Mouse (Mus musculus) liver, embryonic 15.5 days (tissue): ENCODE results near the gene Add3. TPM values are rescaled to one million over a fixed set of nuclear protein-coding genes. Genes with fewer than 3 reads are reported as not detected.

ENCODE experiments used
- ATAC-seq: fragments of 200-750 bp; cut with Nextera tagmentation; 2 replicates; pipeline ENCODE4 v1.8.0; 2017; ENCODE audit warnings: moderate number of reproducible peaks, mild to moderate bottlenecking, moderate library complexity; ENCODE audit not compliant: insufficient read depth
- H3K27ac ChIP-seq: fragments of 300-500 bp; sonication (generic); replicated peaks from 2 replicates; pipeline ENCODE4 v1.5.1; 2015; ENCODE audit warnings: mild to moderate bottlenecking, inconsistent platforms
- H3K27me3 ChIP-seq: fragments of 300-500 bp; sonication (generic); 2 replicates; pipeline ENCODE4 v1.6.1; 2015; ENCODE audit warnings: mild to moderate bottlenecking, inconsistent platforms
- H3K36me3 ChIP-seq: fragments of 300-500 bp; sonication (generic); replicated peaks from 2 replicates; pipeline ENCODE4 v1.6.1; 2015; ENCODE audit warnings: moderate library complexity, mild to moderate bottlenecking, inconsistent platforms
- H3K4me1 ChIP-seq: fragments of 300-500 bp; sonication (generic); replicated peaks from 2 replicates; pipeline ENCODE4 v1.6.1; 2015; ENCODE audit warnings: inconsistent platforms
- H3K4me2 ChIP-seq: fragments of 300-500 bp; sonication (generic); 2 replicates; pipeline ENCODE4 v1.6.1; 2015; ENCODE audit warnings: moderate library complexity, mild to moderate bottlenecking, inconsistent platforms
- H3K4me3 ChIP-seq: fragments of 300-500 bp; sonication (generic); replicated peaks from 2 replicates; pipeline ENCODE4 v1.5.1; 2015; ENCODE audit warnings: mild to moderate bottlenecking, inconsistent platforms
- H3K9ac ChIP-seq: fragments of 300-500 bp; sonication (generic); 2 replicates; pipeline ENCODE4 v1.6.1; 2015; ENCODE audit warnings: moderate library complexity, mild to moderate bottlenecking, inconsistent platforms
- H3K9me3 ChIP-seq: fragments of 300-500 bp; sonication (generic); replicated peaks from 2 replicates; pipeline ENCODE4 v1.6.1; 2016; ENCODE audit warnings: inconsistent platforms
- WGBS: fragments of 180-500 bp; shearing (Covaris S2); methylation state at CpG from one replicate; pipeline ENCODE4 v1.1.7; 2015; ENCODE audit warnings: mixed read lengths; ENCODE audit not compliant: insufficient replicate concordance; 5-methylcytosine and 5-hydroxymethylcytosine counted together
- polyA plus RNA-seq: library from polyadenylated mRNA; unstranded; fragments of >200 nt; fragmentation: Nextera tagmentation; extraction: Ambion mirVana; gene quantifications from 2 replicates; pipeline ENCODE4 v1.2.1, GENCODE M21; 2015

Add3 gene
- polyA plus RNA-seq, 1 experiment from 2014 or later: 26.2 TPM

DNA sequence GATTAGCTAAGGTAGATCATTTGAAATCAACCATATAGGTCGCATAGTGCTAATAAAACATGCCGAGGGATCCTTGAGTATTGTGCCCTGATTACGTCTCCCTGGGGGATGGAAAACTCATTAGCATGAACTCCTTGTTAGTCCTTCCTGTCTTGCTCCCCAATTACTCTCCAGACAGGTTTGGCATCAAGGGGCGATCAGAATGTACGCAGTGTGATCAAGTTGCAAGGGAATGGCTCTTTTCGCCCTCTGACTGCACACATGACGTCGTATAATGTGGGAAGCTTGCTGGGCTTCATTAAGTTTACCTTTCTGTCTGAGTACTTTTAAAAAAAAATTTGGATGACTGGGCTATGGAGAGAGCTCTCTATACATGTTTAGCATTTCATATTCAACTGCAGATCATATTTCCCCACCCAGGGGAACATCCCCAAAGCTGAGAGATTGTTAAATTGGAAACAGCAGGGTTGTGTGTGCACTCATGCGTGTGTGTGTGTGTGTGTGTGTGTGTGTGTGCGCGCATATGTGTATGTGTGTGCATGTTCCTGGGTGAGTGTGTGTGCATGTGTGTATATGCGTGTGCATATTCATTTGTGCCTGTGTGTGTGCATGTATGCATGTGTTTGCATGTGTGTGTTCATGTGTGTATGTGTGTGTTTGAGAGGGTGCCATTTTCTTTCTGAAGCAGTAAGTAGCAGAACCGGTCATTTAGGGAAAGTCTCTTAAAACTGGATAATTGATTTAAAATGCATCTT is 3.7 kb upstream of the Add3 start:
- WGBS: 77% methylated on average over 13 of the region's 13 CpGs
- H3K4me2 ChIP-seq: no peak overlapping the region
- no peaks in the 10 kb centered on the region for H3K9me3 ChIP-seq
- no peak overlapping the region for H3K4me3 ChIP-seq
- H3K9ac ChIP-seq: no peak overlapping the region
- no peaks in the 10 kb centered on the region for H3K36me3 ChIP-seq
- H3K27ac ChIP-seq: no peak overlapping the region
- peaks cover 19% of the 10 kb centered on the region for H3K27me3 ChIP-seq
- ATAC-seq: no peak
- peaks cover 12% of the 10 kb centered on the region for H3K4me1 ChIP-seq

DNA sequence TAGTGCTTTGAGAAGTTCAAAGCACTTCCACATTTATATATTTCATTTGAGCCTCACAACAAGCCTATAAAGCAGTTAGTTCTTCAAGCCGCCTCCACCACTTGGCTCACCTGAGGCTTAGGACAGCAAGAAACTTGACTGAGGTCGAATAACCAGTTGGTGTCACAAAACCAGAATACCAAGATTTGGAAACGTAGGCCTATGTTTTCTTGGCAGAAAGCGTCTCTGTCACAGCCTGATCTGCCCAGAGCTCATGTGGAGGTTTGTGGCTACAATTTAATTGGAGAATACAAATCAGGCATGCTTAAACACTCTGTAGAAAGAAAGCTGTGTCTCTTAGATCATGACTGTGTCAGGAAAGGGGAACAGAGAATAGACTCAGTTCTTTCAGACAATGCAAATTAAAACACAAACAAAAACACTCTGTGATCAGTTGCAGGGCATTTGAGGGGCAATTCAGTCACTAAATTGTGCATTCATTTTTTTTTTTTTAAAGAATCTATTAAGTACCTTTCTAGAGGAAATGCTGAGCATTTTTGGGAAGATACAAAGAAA is 3.0 kb upstream of the Add3 start:
- Histone ChIP-seq H3K9me3 (no peaks in the 10 kb centered on the region), H3K9ac (no peak overlapping the region), H3K36me3 (no peaks in the 10 kb centered on the region), H3K27ac (no peak overlapping the region), H3K4me3 (no peak overlapping the region), H3K4me2 (no peak overlapping the region), H3K27me3 (peaks cover 24% of the 10 kb centered on the region), H3K4me1 (peaks cover 19% of the 10 kb centered on the region)
- no peak for ATAC-seq
- 64% methylated on average over 4 of the region's 4 CpGs for WGBS

- no peaks in the 10 kb centered on the region for H3K36me3 ChIP-seq
- peaks cover 47% of the 10 kb centered on the region for H3K4me1 ChIP-seq
- WGBS: 3% methylated on average over 6 of the region's 6 CpGs
- H3K27me3 ChIP-seq: peaks cover 25% of the 10 kb centered on the region
- peak overlapping the region; percentile 51 for H3K9ac ChIP-seq
- H3K4me3 ChIP-seq: peak overlapping the region; percentile 88
- no peak for ATAC-seq
- H3K4me2 ChIP-seq: peak overlapping the region; percentile 100
- H3K27ac ChIP-seq: peak overlapping the region; percentile 67
- H3K9me3 ChIP-seq: no peaks in the 10 kb centered on the region
Measured at GRCm38 (mm10) chr19:53140804-53141250, 584 bp downstream of the Add3 start.

GRCm38 (mm10) chr19:53141251-53142072 is 1.2 kb downstream of the Add3 start:
- no peak for ATAC-seq
- Histone ChIP-seq H3K4me1 (peaks cover 52% of the 10 kb centered on the region), H3K27me3 (peaks cover 25% of the 10 kb centered on the region), H3K4me3 (peak overlapping the region; percentile 88), H3K36me3 (no peaks in the 10 kb centered on the region), H3K9me3 (no peaks in the 10 kb centered on the region), H3K9ac (peak overlapping the region; percentile 51), H3K4me2 (peak overlapping the region; percentile 100), H3K27ac (peak overlapping the region; percentile 67)
- WGBS: 1% methylated on average over 23 of the region's 23 CpGs

GRCm38 (mm10) chr19:53142190-53143107 is 2.2 kb downstream of the Add3 start:
- no peaks in the 10 kb centered on the region for H3K36me3 ChIP-seq
- H3K27ac ChIP-seq: peak overlapping the region; percentile 67
- WGBS: under 1% methylated on average over 83 of the region's 84 CpGs
- peak overlapping the region; percentile 85 for H3K9ac ChIP-seq
- H3K4me1 ChIP-seq: peaks cover 56% of the 10 kb centered on the region
- H3K4me3 ChIP-seq: peak overlapping the region; percentile 88
- H3K27me3 ChIP-seq: peaks cover 25% of the 10 kb centered on the region
- peak overlapping the region; percentile 100 for H3K4me2 ChIP-seq
- peak; percentile 94 for ATAC-seq
- H3K9me3 ChIP-seq: no peaks in the 10 kb centered on the region

- no peaks in the 10 kb centered on the region for H3K9me3 ChIP-seq
- H3K36me3 ChIP-seq: no peaks in the 10 kb centered on the region
- WGBS: 1% methylated on average over 48 of the region's 48 CpGs
- peaks cover 56% of the 10 kb centered on the region for H3K4me1 ChIP-seq
- ATAC-seq: peak; percentile 2; the same call in 1 of the 2 replicates
- peak overlapping the region; percentile 60 for H3K27ac ChIP-seq
- peak overlapping the region; percentile 88 for H3K4me3 ChIP-seq
- H3K9ac ChIP-seq: peak overlapping the region; percentile 85
- H3K4me2 ChIP-seq: peak overlapping the region; percentile 100
- peaks cover 24% of the 10 kb centered on the region for H3K27me3 ChIP-seq
Measured at GRCm38 (mm10) chr19:53143108-53143971, 3.1 kb downstream of the Add3 start.

DNA sequence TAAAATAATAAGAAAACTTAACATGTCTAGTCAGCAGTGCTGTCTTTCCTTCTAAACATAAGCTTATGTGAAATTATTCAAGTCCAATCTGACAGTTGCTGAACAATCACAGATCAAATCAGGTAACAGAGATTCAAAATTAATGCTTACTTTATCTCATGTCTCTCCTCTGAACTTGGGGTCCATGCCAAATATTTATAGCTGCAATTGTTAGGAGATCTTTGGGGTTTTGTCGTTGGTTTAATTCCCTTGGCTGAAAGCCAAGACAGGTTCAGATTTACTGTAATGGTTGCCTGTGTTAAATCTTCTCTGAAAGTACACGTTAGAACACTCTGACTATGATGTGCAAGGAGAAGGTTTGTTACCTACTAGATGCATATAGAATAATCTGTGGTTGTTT is 4.8 kb downstream of the Add3 start:
- peaks cover 56% of the 10 kb centered on the region for H3K4me1 ChIP-seq
- H3K9me3 ChIP-seq: no peaks in the 10 kb centered on the region
- ATAC-seq: no peak
- no peak overlapping the region for H3K27ac ChIP-seq
- no peak overlapping the region for H3K9ac ChIP-seq
- H3K4me2 ChIP-seq: no peak overlapping the region
- H3K27me3 ChIP-seq: peaks cover 17% of the 10 kb centered on the region
- H3K36me3 ChIP-seq: no peaks in the 10 kb centered on the region
- 37% methylated on average over 2 of the region's 2 CpGs for WGBS
- H3K4me3 ChIP-seq: no peak overlapping the region

GRCm38 (mm10) chr19:53149381-53149780 is 9.1 kb downstream of the Add3 start:
- no peak overlapping the region for H3K4me2 ChIP-seq
- no peak overlapping the region for H3K27ac ChIP-seq
- 46% methylated on average over 3 of the region's 3 CpGs for WGBS
- peaks cover 31% of the 10 kb centered on the region for H3K4me1 ChIP-seq
- H3K27me3 ChIP-seq: no peaks in the 10 kb centered on the region
- H3K9me3 ChIP-seq: no peaks in the 10 kb centered on the region
- H3K4me3 ChIP-seq: no peak overlapping the region
- no peak for ATAC-seq
- no peaks in the 10 kb centered on the region for H3K36me3 ChIP-seq
- H3K9ac ChIP-seq: no peak overlapping the region

GRCm38 (mm10) chr19:53152451-53152850 is 12.2 kb downstream of the Add3 start:
- H3K36me3 ChIP-seq: no peaks in the 10 kb centered on the region
- peaks cover 29% of the 10 kb centered on the region for H3K4me1 ChIP-seq
- ATAC-seq: no peak
- no peaks in the 10 kb centered on the region for H3K27me3 ChIP-seq
- H3K4me2 ChIP-seq: no peak overlapping the region
- 68% methylated on average over 4 of the region's 4 CpGs for WGBS
- H3K9me3 ChIP-seq: no peaks in the 10 kb centered on the region
- H3K9ac ChIP-seq: no peak overlapping the region
- H3K27ac ChIP-seq: no peak overlapping the region
- no peak overlapping the region for H3K4me3 ChIP-seq

DNA sequence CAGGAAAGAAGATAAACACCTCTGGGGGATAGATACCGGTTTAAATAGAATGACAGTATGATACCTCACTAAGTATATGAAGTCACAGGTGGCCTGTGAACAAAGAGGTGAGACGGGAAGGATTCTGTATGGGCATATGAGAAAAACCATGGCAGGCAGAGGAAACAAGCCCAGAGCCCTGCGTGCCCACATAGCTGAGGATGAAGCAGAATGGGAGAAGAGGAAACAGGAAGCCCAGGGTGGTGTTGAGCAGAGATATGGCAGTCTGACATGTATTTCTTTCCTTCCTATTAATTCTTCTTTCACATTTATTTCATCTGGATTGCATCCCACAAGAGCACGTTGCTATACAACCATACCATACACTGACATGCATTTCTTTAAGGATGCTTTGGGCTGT is 12.9 kb downstream of the Add3 start:
- H3K27me3 ChIP-seq: no peaks in the 10 kb centered on the region
- H3K4me3 ChIP-seq: no peak overlapping the region
- no peak overlapping the region for H3K27ac ChIP-seq
- no peak for ATAC-seq
- no peaks in the 10 kb centered on the region for H3K9me3 ChIP-seq
- no peaks in the 10 kb centered on the region for H3K36me3 ChIP-seq
- H3K9ac ChIP-seq: no peak overlapping the region
- H3K4me1 ChIP-seq: peaks cover 29% of the 10 kb centered on the region
- no peak overlapping the region for H3K4me2 ChIP-seq
- 17% methylated on average over 4 of the region's 4 CpGs for WGBS
